Mouse (Mus musculus): ENCODE results near the gene Rap1gds1. TPM values are rescaled to one million over a fixed set of nuclear protein-coding genes. Genes with fewer than 3 reads are reported as not detected.

The Rap1gds1 gene
- polyA plus RNA-seq, 1 experiment: 54.7 TPM

DNA sequence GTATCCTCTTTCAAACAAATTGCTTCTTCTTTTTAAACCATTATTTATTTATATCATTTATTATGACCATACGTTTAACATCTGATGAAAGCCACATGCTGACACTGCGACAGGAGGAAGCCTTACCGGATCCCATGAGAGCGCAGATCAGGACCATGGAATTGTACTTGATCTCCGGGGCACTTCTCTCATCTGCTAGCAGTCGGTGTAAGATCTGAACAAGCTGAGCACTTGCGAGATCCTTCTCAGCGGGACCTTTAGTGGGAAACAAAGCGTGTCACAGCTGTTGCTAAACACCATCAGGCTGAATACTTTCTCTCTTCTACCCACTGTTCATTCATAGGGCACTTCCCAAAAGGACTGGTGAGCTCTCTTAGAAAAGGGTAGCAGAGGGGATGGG is 133.4 kb downstream of the Rap1gds1 start:
- no peak for TF ChIP-seq POLR2A (IDR thresholded peaks at IDR 0.05; ENCODE audit: borderline replicate concordance, extremely low read depth, insufficient read depth, insufficient read length, poor library complexity, severe bottlenecking)
- TF ChIP-seq CTCF (IDR thresholded peaks at IDR 0.05; ENCODE audit: borderline replicate concordance, extremely low read depth, insufficient read depth, insufficient read length): no peak
- peak; percentile 49 for DNase-seq (ENCODE audit: low read depth)

DNA sequence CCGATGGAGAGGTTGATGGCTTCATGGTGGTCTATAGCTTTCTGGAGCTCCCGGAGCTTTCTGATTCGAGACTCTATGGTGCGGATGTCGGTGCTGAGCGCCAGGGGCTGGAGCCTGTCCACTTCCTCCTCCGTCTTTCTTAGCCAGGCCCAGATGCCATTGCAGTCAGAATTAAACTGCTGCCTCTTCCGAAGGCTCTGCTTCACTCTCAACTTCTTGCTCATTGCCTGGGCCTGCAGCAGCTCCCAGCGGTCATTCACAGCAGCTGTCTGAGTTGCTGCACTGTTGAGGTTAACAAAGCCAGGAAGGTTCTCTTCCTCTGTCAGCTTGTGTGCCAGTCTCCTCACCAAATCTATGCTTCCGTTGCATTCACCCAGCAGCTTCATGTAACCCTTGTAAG is 137.8 kb downstream of the Rap1gds1 start:
- TF ChIP-seq POLR2A (IDR thresholded peaks at IDR 0.05; ENCODE audit: borderline replicate concordance, extremely low read depth, insufficient read depth, insufficient read length, poor library complexity, severe bottlenecking) (no peak), CTCF (IDR thresholded peaks at IDR 0.05; ENCODE audit: borderline replicate concordance, extremely low read depth, insufficient read depth, insufficient read length) (no peak)
- DNase-seq (ENCODE audit: low read depth): no peak

DNA sequence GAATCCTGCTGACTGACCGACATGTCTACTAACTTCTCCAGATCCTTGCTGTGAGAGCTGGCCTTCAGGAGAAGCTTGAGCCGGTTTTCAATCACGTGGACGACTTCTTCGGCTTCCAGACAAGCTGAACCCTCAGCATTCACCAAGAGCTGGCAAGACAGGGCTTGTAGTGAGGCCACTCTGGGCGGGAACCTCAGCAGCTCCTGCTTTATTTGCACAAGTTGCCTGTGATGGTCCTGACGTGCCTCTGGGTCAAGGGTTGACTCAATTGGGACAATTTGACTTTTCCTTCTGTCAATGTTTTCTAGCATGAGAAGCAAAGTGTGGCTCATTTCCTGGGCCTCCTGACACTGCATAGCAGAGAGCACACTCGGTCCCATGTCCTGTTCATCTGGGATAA is 138.2 kb downstream of the Rap1gds1 start:
- DNase-seq (ENCODE audit: low read depth): no peak
- TF ChIP-seq CTCF (IDR thresholded peaks at IDR 0.05; ENCODE audit: borderline replicate concordance, extremely low read depth, insufficient read depth, insufficient read length) (no peak), POLR2A (IDR thresholded peaks at IDR 0.05; ENCODE audit: borderline replicate concordance, extremely low read depth, insufficient read depth, insufficient read length, poor library complexity, severe bottlenecking) (no peak)

DNA sequence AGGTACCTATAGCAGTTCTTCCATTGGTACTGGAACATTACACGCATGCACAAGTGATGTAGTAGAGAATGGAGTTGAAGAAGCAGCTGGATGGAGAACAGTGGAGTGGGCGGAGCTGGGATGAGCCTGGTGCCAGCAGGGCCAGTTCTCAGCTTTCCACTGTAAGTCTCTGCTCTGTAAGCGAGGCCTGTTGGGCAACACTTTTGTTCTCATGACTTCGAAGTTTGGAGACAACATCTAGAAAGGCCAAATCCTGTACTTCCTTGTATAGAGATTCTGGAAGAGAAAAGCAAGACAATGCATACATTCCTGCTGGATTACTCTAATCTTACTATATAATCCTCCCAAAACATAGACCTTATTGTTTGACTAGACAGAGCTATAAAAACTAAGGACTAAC is 147.6 kb downstream of the Rap1gds1 start:
- DNase-seq (ENCODE audit: low read depth): no peak
- no peak for TF ChIP-seq CTCF (IDR thresholded peaks at IDR 0.05; ENCODE audit: borderline replicate concordance, extremely low read depth, insufficient read depth, insufficient read length)
- no peak for TF ChIP-seq POLR2A (IDR thresholded peaks at IDR 0.05; ENCODE audit: borderline replicate concordance, extremely low read depth, insufficient read depth, insufficient read length, poor library complexity, severe bottlenecking)

DNA sequence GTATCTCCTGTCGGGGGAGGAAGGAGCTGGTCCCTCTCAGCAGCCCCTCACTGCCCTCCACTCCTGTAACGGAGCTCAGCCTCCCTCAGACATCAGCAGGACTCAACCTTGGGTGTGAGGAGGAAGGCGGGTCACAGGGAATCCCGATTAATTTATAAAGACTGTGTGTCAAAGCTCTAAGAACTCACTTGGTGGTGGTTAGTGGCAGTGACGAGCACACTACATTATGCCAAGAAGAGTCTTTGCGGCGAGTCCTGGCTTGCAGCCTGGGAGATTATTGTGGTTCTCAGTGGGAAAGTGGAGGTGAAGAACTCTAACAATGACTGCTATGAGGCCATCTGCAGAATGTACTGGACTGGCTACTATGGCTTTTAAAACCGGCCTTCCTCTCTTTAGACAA is 148.8 kb downstream of the Rap1gds1 start:
- DNase-seq (ENCODE audit: low read depth): peak; percentile 12
- TF ChIP-seq POLR2A (IDR thresholded peaks at IDR 0.05; ENCODE audit: borderline replicate concordance, extremely low read depth, insufficient read depth, insufficient read length, poor library complexity, severe bottlenecking): no peak
- TF ChIP-seq CTCF (IDR thresholded peaks at IDR 0.05; ENCODE audit: borderline replicate concordance, extremely low read depth, insufficient read depth, insufficient read length): no peak

DNA sequence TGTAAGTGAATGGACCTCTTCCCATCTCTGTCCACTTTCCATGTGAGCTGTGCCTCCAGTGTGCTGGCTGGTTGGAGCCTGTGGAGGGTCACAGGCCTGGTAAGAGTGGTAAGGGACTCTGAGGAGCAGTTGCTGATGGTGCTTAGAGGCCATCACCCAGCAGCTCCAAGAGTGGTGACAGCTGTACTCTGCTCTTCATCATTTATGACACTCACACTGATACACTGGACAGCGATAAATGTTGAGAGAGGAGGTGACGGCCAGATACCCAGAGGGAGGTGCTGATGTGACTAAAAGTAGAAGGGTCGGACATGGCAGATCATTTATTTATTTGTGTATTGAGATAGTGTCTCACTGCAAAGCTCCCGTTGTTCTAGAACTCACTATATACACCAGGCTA is 156.8 kb downstream of the Rap1gds1 start:
- no peak for TF ChIP-seq POLR2A (IDR thresholded peaks at IDR 0.05; ENCODE audit: borderline replicate concordance, extremely low read depth, insufficient read depth, insufficient read length, poor library complexity, severe bottlenecking)
- no peak for TF ChIP-seq CTCF (IDR thresholded peaks at IDR 0.05; ENCODE audit: borderline replicate concordance, extremely low read depth, insufficient read depth, insufficient read length)
- no peak for DNase-seq (ENCODE audit: low read depth)

DNA sequence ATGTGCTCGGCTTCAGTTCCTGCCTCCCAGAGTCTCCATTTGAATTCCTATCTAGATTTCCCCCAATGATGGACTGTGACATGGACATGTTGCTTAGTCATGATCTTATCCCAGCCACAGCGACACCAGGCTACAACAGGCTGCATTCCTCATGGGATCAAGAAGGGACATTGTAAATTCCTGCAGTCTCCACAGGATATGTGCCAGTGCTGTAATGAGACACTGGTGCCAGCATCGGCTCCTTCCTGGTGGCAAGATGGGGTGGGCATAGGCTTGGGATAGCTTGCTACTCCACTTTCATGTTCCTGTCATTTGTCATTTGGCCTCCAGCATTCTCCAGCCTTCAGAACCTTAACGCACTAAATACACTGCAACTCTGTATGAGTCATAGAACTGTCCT is 158.0 kb downstream of the Rap1gds1 start:
- TF ChIP-seq POLR2A (IDR thresholded peaks at IDR 0.05; ENCODE audit: borderline replicate concordance, extremely low read depth, insufficient read depth, insufficient read length, poor library complexity, severe bottlenecking) (no peak), CTCF (IDR thresholded peaks at IDR 0.05; ENCODE audit: borderline replicate concordance, extremely low read depth, insufficient read depth, insufficient read length) (no peak)
- DNase-seq (ENCODE audit: low read depth): no peak

DNA sequence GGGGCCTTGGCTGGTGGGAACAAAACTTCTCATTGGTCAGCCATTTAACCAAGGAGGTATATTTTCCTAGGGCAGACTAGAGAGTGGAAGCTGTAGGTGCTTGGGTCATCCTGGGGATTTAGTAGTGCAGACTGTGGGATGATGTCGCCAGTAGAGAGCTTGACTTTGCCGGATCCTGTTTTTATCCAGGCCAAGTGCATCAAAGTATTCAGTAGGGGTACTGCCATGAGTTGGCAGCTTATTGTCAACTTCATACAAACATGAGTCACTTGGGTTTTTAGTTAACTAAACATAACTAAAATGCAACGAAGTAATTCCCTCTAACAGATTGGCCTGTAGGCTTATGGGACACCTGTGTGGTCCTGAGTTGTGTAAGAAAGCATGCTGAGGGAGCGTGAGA is 158.4 kb downstream of the Rap1gds1 start:
- TF ChIP-seq CTCF (IDR thresholded peaks at IDR 0.05; ENCODE audit: borderline replicate concordance, extremely low read depth, insufficient read depth, insufficient read length) (no peak), POLR2A (IDR thresholded peaks at IDR 0.05; ENCODE audit: borderline replicate concordance, extremely low read depth, insufficient read depth, insufficient read length, poor library complexity, severe bottlenecking) (no peak)

DNA sequence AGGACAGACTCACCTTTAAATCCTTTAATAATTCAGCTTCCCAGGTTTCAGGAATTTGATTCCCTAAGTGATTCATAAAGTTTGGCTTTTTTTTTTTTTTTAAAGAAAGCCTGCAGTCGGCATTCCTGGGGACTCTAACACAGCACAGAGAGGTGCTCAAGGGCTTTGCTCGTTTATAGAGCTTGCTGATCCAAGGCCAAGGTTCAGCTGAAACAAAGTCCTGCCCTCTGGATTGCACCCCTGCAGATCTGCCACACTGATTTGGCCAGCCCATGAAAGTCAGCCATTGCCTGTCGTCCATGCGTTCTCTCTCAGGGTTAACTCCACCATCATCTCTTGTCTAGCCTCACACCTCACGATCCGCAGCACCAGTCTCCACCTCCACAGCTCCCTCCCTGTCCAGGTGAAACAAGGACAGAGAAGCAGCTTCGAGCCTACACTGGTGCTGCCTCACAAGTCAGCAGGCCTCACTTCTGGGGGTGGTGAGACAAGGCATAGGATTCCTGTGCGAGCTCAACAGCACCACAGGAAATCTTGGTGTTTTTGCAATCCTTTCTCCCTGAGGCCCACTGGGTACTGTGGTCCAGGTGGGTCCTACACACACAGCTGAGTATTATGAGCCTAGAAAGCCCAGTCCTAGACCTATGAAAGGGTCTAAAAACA is 160.2 kb downstream of the Rap1gds1 start:
- TF ChIP-seq POLR2A (IDR thresholded peaks at IDR 0.05; ENCODE audit: borderline replicate concordance, extremely low read depth, insufficient read depth, insufficient read length, poor library complexity, severe bottlenecking): no peak
- no peak for DNase-seq (ENCODE audit: low read depth)

More for the DNA sequence above, 158.4 kb downstream of the Rap1gds1 start:
- DNase-seq (ENCODE audit: low read depth): no peak

DNA sequence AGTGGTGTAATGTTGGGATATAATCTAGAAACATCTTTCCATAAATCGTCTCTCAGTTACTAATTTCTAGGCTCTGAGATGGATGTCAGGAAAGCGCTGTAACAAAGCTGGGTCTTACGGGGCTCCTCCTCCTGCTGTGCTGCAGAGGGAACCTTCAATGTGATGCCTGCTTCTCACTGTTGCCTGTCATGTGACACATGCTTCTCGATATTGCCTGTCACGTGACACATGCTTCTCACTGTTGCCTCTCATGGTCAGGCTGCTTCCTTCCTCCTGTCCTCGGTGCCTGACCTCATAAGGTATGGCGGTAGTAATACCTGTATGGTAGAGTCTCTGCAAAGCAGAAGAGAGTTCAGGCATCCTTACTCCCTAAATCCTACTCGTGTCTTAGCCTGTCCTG is 162.5 kb downstream of the Rap1gds1 start:
- DNase-seq (ENCODE audit: low read depth): no peak
- TF ChIP-seq POLR2A (IDR thresholded peaks at IDR 0.05; ENCODE audit: borderline replicate concordance, extremely low read depth, insufficient read depth, insufficient read length, poor library complexity, severe bottlenecking) (no peak), CTCF (IDR thresholded peaks at IDR 0.05; ENCODE audit: borderline replicate concordance, extremely low read depth, insufficient read depth, insufficient read length) (no peak)

DNA sequence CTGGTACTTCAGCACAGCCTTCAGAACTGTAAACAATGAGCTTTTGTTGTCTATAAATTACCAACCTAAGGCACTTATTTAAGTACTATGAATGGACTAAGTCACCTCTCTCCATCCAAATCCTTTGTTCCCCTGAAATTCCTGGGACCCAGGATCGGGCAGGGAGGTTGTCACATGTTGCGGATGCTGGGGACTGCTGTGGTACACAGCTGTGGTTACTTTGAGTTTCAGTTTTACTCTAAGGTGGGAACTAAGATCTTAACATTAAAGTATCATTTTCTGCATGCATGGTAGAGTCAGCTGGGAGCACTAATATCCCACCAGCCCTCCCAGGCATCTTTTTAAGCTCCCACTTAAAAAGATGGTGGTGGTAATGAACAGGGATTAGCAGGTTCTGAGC is 165.7 kb downstream of the Rap1gds1 start:
- DNase-seq (ENCODE audit: low read depth): no peak
- TF ChIP-seq CTCF (IDR thresholded peaks at IDR 0.05; ENCODE audit: borderline replicate concordance, extremely low read depth, insufficient read depth, insufficient read length): no peak

DNA sequence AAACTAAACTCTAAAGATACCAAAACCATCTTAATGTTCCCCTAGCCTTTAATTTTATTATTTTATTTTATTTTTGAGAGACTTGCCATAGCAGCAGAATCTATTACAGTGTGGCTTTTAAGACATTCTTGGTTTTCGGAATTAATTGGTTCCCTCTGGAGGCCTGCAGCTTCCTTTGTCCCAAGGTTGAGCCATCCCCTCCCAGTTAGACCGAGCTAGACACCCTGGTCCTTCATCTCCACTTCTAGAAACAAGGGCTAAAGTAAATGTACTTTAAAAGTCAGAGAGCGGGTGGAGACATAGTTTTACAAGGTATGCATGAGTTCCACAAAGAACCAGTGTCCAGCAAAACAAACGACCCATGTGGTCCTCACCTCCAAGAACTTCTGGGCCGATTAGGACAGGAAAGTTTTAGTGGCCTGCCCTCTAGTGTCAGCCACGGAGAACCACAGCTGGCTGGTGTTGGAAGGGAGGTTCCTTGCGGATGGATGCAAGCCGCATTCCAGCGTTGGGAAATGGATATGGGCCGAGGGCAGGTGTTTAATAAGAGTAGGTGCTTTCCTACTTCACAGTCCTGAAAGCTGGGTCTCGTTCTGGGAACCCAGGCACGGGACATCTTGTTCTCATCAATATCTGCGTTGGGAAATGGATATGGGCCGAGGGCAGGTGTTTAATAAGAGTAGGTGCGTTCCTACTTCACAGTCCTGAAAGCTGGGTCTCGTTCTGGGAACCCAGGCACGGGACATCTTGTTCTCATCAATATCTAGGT is 168.7 kb downstream of the Rap1gds1 start:
- no peak for TF ChIP-seq POLR2A (IDR thresholded peaks at IDR 0.05; ENCODE audit: borderline replicate concordance, extremely low read depth, insufficient read depth, insufficient read length, poor library complexity, severe bottlenecking)
- peak; percentile 93 for TF ChIP-seq CTCF (IDR thresholded peaks at IDR 0.05; ENCODE audit: borderline replicate concordance, extremely low read depth, insufficient read depth, insufficient read length)
- DNase-seq (ENCODE audit: low read depth): peak; percentile 89

Measured in brain, embryonic 14.5 days (tissue).